Mouse (Mus musculus): Measurements from ENCODE around the gene Dock8.

DNA sequence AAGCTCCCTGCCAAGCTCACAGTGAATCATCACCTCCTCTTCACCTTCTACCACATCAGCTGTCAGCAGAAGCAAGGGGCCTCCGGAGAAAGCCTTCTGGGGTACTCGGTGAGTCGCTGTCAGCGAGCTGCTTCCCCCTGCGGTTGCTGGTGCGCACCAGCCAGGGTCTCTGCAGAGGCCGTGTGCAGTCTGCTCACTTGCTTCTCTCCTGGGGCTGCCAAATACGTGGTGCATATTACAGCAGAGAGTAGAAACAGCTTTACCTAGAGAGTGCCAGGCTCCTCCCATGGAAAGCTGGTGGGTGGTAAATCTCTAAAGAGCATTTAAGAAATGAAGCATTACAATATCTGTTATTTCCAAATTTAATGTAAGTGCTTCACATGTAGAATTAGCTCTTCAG, 123.1 kb downstream of the Dock8 start:
- TF ChIP-seq CEBPB (IDR thresholded peaks at IDR 0.05; ENCODE audit: insufficient read depth, poor library complexity, severe bottlenecking) (no peak), POLR2A (IDR thresholded peaks at IDR 0.05; ENCODE audit: insufficient read length, low read depth) (no peak), REST (IDR thresholded peaks at IDR 0.05; ENCODE audit: insufficient read depth, insufficient read length) (no peak), E2F4 (IDR thresholded peaks at IDR 0.05; ENCODE audit: insufficient read depth) (no peak), USF1 (IDR thresholded peaks at IDR 0.05; ENCODE audit: low read depth) (no peak), POLR2AphosphoS2 (IDR thresholded peaks at IDR 0.05; ENCODE audit: insufficient read length, low read depth) (no peak)

All from myocyte (in vitro differentiated cells).